Mouse (Mus musculus) kidney, adult 2 months (tissue): ENCODE measurements around the gene Abtb1.

ENCODE experiments used
- CTCF ChIP-seq: fragments of 200-500 bp; conservative IDR thresholded peaks from 2 replicates; pipeline ENCODE4 v1.5.1; 2011; ENCODE audit warnings: low read depth, mild to moderate bottlenecking, control low read depth, low read length, moderate library complexity, mixed read lengths; ENCODE audit not compliant: insufficient read depth, insufficient read length
- POLR2A ChIP-seq: fragments of 200-500 bp; IDR thresholded peaks from one replicate; pipeline ENCODE4 v1.6.1; 2011; ENCODE audit warnings: low read depth, low read length, control low read depth

DNA sequence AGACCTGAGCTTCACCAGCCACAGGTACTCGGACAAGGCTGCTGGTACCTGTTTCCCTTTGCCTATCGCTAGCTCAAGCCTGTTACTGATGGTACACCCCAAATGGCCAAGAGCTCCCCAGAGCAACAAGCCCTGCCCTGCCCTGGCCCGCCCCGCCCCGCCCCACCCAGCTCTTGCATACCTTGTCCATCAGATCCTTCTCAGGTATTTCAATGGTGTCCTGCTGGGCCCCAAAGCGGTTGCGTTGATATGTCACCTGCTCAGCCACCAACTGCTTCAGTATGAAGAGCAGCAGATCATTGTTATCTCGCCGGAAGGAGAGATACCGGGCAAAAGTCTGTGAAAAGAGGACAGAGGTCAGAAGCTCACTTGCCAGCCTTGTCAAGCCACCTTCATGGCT lies 42.4 kb upstream of the Abtb1 start:
- TF ChIP-seq CTCF (no peak), POLR2A (no peak)
